Mouse (Mus musculus) fat pad, adult 2 months (tissue): ENCODE results near the gene Trex1.

Source experiments
- DNase-seq: peaks from one replicate; pipeline ENCODE4 v3.0.0-alpha.2; 2011; ENCODE audit warnings: low read depth, low spot score; ENCODE audit errors: extremely low read depth

Gene Trex1

GRCm38 (mm10) chr9:109052490-109053260, 6.9 kb downstream of the Trex1 start:
- DNase-seq, result no peak

- no peak for DNase-seq
Measured at GRCm38 (mm10) chr9:109051651-109052489, 7.7 kb downstream of the Trex1 start.

DNA sequence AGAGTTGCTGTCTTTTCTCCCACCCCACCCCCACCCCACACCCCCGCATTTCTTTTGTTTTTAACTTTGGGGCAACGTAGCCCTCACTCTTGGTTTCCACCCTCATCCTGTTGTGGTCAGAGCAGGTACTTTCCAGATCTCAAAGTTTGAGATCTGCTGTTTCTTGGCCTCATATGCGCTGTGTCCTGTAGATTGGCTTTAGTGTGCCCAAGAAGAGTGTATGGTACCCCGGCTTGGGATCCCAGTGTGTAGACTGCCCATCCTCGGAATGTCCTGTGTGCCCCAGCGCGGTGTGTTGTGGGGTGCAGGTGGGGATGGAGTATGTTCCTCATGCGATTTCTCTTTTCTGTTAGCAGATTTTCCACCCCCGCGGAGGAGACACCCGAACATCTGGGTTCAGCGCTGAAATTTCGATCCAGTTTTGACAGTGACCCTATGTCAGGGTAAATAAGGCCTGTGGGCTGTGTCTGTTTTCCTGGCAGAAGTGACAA, 8.5 kb downstream of the Trex1 start:
- no peak for DNase-seq

DNA sequence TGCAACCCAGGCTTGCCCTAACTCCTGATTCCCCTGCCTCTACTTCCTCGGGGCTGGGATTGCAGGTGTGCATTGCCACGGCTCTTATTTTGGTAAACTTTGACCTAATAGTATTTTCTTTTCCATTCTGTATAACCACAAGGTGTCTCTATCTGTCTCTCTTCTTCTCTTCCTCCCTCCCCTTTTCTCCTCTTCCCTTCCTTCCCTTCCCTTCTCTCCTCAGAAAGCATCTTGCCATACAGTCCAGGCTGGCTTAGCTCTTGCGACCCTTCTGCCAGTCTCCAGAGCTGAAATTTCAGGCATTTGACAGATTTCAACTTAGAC, 8.9 kb downstream of the Trex1 start:
- no peak for DNase-seq

DNA sequence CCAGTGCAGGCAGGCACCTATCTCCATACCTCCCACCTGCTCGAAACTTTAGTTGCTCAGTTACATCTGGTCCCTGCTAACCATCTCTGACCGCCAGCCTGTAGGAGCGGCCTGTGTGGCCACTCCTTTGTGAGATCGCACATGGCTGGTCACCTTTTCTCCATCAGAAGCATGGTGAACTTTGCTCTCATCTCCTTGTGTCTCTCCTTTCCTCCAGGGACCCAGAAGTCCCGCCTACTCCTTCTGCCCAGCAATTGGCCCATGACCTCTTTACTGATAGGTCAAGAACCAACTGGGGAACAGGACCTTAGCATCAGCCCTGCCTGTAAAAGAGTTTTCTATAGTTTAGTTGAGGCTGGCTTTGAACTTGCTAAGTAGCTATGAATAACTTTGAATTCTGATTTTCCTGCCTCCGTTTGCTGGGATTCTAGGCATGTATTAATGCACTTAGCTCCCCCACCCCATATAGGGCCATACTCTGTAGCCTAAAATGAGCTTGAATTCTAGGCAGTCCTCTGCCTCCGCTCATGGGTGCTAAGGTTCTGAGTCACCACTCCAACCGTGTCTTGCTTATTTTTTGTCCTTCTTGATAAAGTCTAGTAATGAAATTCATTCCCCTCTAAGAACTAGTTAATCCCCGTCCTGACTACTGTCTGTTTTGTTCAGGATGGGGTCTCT, 9.4 kb downstream of the Trex1 start:
- no peak for DNase-seq

DNA sequence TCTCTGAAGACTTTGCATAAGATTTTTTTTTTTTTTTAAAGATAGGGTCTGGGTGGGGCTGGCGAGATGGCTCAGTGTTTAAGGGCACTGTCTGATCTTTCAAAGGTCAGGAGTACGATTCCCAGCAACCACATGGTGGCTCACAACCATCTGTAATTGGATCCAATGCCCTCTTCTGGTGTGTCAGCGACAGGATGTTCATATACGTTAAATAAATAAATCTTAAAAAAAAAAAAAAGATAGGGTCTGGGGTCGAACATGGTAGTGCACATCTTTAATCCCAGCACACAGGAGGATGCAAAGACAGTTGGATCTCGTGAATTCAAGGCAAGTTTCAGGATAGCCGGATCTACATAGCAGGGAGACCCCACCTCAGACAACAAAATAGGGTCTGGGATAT, 10.2 kb downstream of the Trex1 start:
- no peak for DNase-seq

GRCm38 (mm10) chr9:109046306-109046705, 13.2 kb downstream of the Trex1 start:
- DNase-seq, result no peak

DNA sequence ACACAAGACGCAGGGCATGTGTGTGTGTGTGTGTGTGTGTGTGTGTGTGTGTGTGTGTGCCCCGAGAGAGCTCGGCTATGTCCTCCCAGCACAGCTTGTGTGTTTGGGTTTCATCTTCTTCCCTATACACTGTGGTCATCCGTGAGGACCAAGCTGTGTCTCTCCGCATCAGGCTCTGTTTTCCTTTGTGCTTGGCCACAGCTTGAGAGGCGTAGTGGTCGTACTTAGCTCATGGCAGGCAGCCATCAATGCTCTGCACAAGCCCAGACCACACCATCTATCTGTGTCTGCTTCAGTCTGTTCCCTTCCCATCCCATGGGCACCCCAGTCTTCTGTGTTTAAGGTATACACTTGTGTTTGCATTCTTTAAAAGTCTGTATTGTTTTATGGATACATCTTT, 18.2 kb downstream of the Trex1 start:
- no peak for DNase-seq

DNA sequence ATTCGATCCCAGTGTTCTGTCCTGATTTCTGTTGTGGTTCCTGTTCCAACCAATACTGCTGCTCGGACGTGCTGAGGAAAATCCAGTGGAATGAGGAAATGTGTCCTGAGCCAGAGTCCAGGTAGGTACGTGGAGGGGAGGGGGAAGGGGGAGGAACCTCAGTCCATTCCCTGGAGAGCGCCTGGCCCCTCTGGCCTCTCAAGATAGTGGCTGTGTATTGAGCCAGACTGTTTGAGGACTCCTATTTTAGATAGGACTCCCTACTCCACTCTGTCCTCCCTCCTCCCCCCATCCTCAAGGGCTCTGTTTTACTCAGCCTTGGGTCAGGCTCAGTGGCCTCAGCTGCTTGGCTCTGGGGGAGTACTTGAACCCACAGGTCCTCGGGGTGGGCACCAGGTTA, 18.6 kb downstream of the Trex1 start:
- no peak for DNase-seq

DNA sequence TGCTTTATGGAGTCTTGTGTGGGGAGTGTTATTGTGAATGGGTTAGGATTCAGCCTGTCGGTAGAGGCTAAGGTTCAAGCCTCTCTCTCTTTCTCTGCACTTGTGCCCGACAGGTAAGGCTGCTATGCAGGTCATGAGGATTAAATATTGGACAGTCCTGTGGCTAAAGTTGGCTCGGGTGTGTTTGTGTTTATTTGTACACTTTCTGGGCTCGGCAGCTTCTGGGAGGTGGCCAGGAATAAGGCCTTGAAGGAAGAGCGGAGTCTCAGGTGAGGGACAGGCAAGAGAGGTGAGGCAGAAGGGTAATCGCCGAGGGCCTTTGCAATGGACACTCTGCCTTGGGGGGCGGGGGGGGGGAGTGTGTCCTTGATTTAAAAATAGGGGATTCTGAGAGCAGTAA, 19.3 kb downstream of the Trex1 start:
- no peak for DNase-seq

DNA sequence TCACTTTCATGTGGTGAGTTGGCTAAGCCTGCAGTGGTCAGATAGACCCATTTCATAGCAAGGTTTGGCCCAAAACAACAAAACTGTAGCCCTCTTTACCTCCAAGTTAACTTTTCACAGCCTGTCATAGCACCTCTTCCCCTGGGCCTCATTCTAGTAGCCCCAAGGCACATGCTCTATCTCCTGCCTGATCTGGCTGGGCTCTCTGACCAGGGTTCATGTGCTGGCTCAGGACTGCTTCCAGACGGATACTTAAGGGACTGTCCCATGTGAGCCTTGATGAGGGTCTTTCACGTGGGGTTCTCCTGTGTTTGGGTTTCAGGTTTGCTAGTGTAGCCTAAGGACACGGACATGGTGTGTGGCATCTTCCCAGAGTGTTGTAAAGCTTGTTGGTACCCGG, 19.9 kb downstream of the Trex1 start:
- no peak for DNase-seq

DNA sequence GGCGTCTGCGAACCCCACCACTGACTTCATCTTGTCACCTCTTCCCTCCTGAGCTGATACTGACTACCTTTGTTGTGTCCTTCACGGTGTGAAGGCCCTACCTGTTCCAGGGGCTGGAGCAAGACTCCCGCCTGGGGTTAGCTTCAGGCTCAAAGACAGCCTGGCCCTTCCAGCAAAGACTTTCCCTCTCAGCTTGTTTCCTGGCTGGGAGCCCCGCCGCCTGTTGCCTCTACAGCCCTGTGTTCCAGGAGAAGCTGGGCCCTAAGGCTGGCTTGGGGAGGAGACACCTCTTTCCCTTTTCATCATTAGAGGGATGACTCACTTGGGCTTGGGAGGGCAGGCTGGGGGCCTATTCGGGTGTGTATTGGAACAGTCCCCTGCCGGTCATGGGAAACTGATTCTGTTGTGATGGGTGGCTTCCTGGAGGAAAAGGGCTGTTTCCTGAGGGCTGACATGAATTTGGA, 20.6 kb downstream of the Trex1 start:
- DNase-seq, result no peak

GRCm38 (mm10) chr9:109038086-109038895, 21.2 kb downstream of the Trex1 start, which contains the start of gene Shisa5:
Gene Shisa5, plus strand, starts transcription at chr9:109038565.
- no peak for DNase-seq

GRCm38 (mm10) chr9:109032435-109032834, 27.1 kb downstream of the Trex1 start:
- no peak for DNase-seq

GRCm38 (mm10) chr9:109031686-109032085, 27.8 kb downstream of the Trex1 start:
- no peak for DNase-seq

GRCm38 (mm10) chr9:109031001-109031400, 28.5 kb downstream of the Trex1 start:
- no peak for DNase-seq

- no peak for DNase-seq
Measured at GRCm38 (mm10) chr9:109030312-109030711, 29.2 kb downstream of the Trex1 start.

GRCm38 (mm10) chr9:109028919-109029318, 30.6 kb downstream of the Trex1 start:
- no peak for DNase-seq

GRCm38 (mm10) chr9:109028421-109028820, 31.1 kb downstream of the Trex1 start:
- no peak for DNase-seq

DNA sequence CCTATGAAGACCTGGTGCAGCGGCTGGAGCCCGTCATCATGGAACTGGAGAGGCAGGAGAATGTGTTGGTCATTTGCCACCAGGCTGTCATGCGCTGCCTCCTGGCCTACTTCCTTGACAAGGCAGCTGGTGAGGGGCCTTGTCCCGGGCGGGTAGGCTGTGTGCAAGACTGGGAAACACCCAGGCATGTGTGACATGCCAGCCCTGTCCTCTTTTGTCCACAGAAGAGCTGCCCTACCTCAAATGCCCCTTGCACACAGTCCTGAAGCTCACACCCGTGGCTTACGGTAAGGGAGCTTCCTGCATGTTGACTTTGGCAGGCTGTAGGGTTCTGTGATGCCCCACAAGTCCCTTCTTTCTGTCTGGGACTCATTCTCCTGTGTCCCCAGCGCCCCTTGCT, 32.0 kb downstream of the Trex1 start:
- DNase-seq, result no peak
